Mouse (Mus musculus): ENCODE measurements at regions not wholly inside any gene's neighbourhood (a gene's known extent, or its start where the extent isn't known, plus 50 kb on each side); places are given as distances from the start of the nearest gene placed in this dataset.

DNA sequence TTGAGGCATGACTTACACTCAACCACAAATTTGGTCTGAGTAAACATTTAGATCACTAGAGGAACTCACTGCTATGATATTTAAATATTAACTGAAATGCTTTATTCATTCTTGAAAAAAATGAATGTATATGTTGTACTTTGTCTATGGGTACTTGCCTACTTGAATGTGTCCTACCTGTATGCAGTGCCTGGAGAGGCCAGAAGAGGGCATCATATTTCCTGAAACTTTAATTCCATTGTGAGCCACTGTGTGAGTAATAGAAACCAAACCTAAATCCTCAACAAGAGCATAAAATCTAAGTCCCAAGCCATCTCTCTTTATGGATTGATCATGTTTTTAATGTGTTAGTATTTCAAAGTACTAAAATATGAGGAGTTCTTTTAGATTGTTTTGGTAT, 1252.4 kb upstream of the Lrrtm3 start:
- peak; percentile 13 for DNase-seq (ENCODE audit: low read depth)

DNA sequence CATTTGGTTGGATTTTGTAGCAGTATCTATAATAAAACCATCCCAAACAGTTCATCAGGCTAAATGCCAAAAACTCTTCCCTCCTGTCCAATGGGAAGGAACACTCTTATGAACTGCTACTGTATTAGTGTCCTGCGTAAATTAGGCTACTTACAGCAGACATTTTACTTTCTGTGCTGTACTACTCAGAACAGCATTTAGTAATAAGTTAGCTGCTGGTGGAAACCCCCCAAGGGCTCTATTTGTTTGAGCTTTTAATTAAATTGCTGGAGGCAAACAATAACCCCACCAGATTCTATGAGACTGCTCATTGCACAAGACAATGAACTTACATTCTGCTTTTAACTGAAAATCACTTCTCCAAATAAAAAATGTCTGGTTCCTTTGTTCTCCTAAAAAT, 1240.3 kb upstream of the Lrrtm3 start:
- DNase-seq (ENCODE audit: low read depth): no peak

DNA sequence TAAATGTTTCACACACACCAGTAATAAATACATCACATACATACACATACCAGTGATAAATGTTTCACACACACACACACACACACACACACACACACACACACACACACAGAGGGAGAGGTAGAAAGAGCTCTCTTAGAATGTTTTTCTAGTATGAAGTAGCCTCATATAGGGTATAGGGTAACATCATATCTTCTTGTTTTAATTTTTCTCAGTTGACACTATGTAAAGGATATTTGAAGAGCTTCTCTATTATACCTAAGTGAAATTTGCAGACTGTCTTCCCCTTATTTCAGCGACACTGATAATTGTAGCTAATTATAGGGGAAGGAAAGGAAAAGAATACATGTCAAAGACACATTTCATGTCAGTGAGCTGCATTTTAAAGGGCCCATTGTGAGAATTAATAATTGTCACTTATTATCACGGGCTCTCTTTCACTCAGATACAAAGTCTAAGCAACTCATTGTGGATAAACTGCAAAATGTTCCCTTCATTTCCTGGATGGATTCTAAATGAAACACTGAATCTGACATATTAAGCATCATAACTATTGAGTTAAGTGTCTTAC, 1234.8 kb upstream of the Lrrtm3 start:
- no peak for DNase-seq (ENCODE audit: low read depth)

DNA sequence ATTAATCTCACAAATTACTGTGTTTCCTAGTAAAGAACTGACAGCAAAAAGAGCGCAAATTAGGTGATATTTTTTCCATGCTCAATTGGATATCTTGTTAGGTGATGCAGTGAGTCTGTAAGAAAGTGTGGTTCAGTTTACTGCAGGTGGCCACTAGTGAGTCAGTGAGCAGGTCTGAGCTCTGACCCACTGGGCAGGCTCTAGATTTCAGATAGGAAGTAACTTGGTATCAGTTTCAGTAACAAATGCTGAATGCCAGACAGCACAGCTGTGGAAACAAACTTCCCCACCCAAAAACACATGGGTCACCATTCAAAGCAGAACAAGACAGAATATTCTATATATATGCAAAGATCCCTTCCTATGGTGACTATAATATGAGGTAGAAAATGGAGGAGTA, 1208.2 kb upstream of the Lrrtm3 start:
- DNase-seq (ENCODE audit: low read depth): no peak

Measured in NIH3T3 (cell line).